Mouse (Mus musculus) spleen, adult 2 months (tissue): ENCODE data around the gene Gngt2.
"Not testable (repeated sequence)": the region's sequence is repeated elsewhere in the genome, so short reads cannot be mapped to it uniquely, and the experiment has no call there.

Experiments used
- CTCF ChIP-seq: fragments of 200-500 bp; IDR thresholded peaks from 2 replicates; pipeline ENCODE4 v1.5.1; 2011; ENCODE audit warnings: mild to moderate bottlenecking, inconsistent platforms; ENCODE audit not compliant: insufficient read depth, insufficient read length, insufficient replicate concordance; ENCODE audit errors: extremely low read depth
- POLR2A ChIP-seq: fragments of 200-500 bp; IDR thresholded peaks from 2 replicates; pipeline ENCODE4 v1.6.1; 2011; ENCODE audit warnings: low read depth, low read length, inconsistent platforms

- not testable (repeated sequence) for TF ChIP-seq CTCF, POLR2A
These were observed 42.8 kb downstream of the Gngt2 start for GRCm38 (mm10) chr11:95879861-95880260.
